Mouse (Mus musculus): ENCODE measurements at regions not wholly inside any gene's neighbourhood (a gene's known extent, or its start where the extent isn't known, plus 50 kb on each side); places are given as distances from the start of the nearest gene placed in this dataset.

GRCm38 (mm10) chr8:115806579-115806978, 99.0 kb upstream of the Maf start:
- ATAC-seq (replicated peaks; ENCODE audit: low FRiP score, low TSS enrichment, poor library complexity, severe bottlenecking), result no peak

- no peak for ATAC-seq (replicated peaks; ENCODE audit: low FRiP score, low TSS enrichment, poor library complexity, severe bottlenecking)
These were observed 98.5 kb upstream of the Maf start for GRCm38 (mm10) chr8:115806139-115806538.

GRCm38 (mm10) chr8:115793587-115793986, 86.0 kb upstream of the Maf start:
- ATAC-seq (replicated peaks; ENCODE audit: low FRiP score, low TSS enrichment, poor library complexity, severe bottlenecking), result peak; percentile 41; the same call in 1 of the 2 replicates

- no peak for ATAC-seq (replicated peaks; ENCODE audit: low FRiP score, low TSS enrichment, poor library complexity, severe bottlenecking)
These were observed 80.8 kb upstream of the Maf start for GRCm38 (mm10) chr8:115788421-115788820.

- ATAC-seq (replicated peaks; ENCODE audit: low FRiP score, low TSS enrichment, poor library complexity, severe bottlenecking), result no peak
These were observed 78.6 kb upstream of the Maf start for GRCm38 (mm10) chr8:115786185-115786584.

- ATAC-seq (replicated peaks; ENCODE audit: low FRiP score, low TSS enrichment, poor library complexity, severe bottlenecking), result no peak
These were observed 78.2 kb upstream of the Maf start for GRCm38 (mm10) chr8:115785769-115786168.

- no peak for ATAC-seq (replicated peaks; ENCODE audit: low FRiP score, low TSS enrichment, poor library complexity, severe bottlenecking)
These were observed 75.8 kb upstream of the Maf start for GRCm38 (mm10) chr8:115783364-115783763.

- no peak for ATAC-seq (replicated peaks; ENCODE audit: low FRiP score, low TSS enrichment, poor library complexity, severe bottlenecking)
These were observed 70.8 kb upstream of the Maf start for GRCm38 (mm10) chr8:115778433-115778832.

- ATAC-seq (replicated peaks; ENCODE audit: low FRiP score, low TSS enrichment, poor library complexity, severe bottlenecking), result no peak
These were observed 63.5 kb upstream of the Maf start for GRCm38 (mm10) chr8:115771060-115771459.

GRCm38 (mm10) chr8:115768631-115769030, 61.0 kb upstream of the Maf start:
- no peak for ATAC-seq (replicated peaks; ENCODE audit: low FRiP score, low TSS enrichment, poor library complexity, severe bottlenecking)

GRCm38 (mm10) chr8:115766218-115766898, 58.8 kb upstream of the Maf start:
- peak; percentile 41 for ATAC-seq (replicated peaks; ENCODE audit: low FRiP score, low TSS enrichment, poor library complexity, severe bottlenecking)

GRCm38 (mm10) chr8:115764551-115764950, 57.0 kb upstream of the Maf start:
- ATAC-seq (replicated peaks; ENCODE audit: low FRiP score, low TSS enrichment, poor library complexity, severe bottlenecking), result no peak

- ATAC-seq (replicated peaks; ENCODE audit: low FRiP score, low TSS enrichment, poor library complexity, severe bottlenecking), result no peak
These were observed 50.4 kb upstream of the Maf start for GRCm38 (mm10) chr8:115758011-115758410.
